Mouse (Mus musculus) lung, postnatal 4 days (tissue): ENCODE measurements around the gene Ryk.
A peak's percentile ranks its signal among the peaks of the same experiment; 100 is the strongest.

Experiments
- DNase-seq, 2 experiments: peaks; one replicate each; pipeline ENCODE4 v3.0.0; 2021

The Ryk gene

DNA sequence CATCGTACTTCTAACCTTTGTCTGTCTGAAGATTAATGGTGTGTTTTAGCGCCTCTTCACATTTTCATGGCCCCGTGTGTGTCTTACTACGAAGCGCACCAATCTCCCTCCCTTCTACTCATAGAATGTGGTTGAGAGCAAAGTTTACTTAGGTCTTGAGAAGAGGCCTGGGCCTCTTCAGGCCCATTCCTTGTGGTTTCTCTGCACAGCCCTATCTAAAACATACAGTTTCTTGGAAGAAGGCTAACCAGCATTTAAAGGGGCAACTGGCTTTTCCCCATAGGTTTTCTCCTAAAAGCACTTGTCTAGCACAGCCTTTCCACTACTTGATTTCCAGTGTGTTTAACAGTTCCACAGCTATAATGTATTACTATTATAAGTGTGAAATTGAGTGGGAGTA lies 24.7 kb downstream of the Ryk start:
- DNase-seq, result no peak

DNA sequence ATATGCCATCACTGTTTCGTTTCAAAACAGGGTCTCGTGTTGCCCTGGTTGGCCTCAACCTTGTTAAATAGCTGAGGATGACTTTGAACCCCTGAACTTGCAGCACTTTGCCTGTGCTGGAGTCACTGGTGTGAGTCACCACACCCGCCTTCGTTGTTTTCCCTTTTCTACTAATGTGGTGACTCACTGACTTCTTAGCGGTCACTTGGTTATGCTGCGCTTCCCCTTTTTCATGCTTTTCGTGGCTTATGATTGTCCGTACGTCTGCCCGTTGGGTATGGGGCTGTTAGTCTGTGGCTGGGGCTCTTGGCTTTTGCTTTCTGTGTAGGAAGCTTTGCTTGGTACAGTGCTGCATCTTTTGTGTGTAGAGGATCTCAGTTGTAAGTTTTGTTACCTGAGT lies 25.2 kb downstream of the Ryk start:
- no peak for DNase-seq

GRCm38 (mm10) chr9:102860802-102861469 lies 26.2 kb downstream of the Ryk start:
- DNase-seq, result no peak

DNA sequence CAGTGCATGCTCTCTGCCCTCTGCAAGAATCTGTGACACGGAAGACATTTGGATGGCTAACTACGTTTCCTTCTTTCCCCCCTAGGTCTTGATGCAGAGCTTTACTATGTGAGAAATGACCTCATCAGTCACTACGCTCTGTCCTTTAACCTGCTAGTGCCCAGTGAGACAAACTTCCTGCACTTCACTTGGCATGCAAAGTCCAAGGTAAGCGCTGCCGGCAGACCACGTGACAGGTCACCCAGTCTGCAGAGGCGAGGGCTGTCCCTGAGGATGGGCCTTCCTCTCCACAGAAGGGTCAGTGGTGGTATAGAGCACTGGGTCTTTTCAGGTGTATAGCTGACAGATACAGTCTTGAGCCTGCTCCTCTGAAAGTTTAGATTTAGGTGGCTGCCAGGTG lies 27.1 kb downstream of the Ryk start:
- no peak for DNase-seq

- DNase-seq, result no peak
Observed at GRCm38 (mm10) chr9:102862260-102862659, 27.5 kb downstream of the Ryk start.

GRCm38 (mm10) chr9:102863876-102864545 lies 29.3 kb downstream of the Ryk start:
- peak; percentile 84 to 95 for DNase-seq

- DNase-seq, result no peak
Observed at GRCm38 (mm10) chr9:102864931-102865330, 30.2 kb downstream of the Ryk start.

- no peak for DNase-seq
Observed at GRCm38 (mm10) chr9:102865946-102866737, 31.4 kb downstream of the Ryk start.

- peak; percentile 78 to 84 for DNase-seq
Observed at GRCm38 (mm10) chr9:102866893-102867292, 32.2 kb downstream of the Ryk start.

DNA sequence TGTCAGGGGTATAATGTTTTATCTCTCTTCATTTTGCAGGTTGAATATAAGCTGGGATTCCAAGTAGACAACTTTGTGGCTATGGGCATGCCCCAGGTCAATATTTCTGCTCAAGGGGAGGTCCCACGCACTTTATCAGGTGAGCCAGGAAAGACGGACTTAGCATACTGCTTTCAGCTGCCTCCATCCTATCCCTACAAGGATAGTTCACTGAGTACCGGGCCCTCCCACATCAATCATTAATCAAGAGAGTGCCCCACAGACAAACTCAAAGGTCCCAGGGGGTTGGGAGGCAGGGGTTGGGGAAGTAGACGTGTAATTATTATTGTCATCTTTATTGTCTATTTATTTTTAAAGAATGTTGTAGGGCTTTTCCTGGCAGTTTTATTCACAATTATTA lies 32.8 kb downstream of the Ryk start:
- DNase-seq, result no peak

- DNase-seq, result no peak
Observed at GRCm38 (mm10) chr9:102868451-102868850, 33.7 kb downstream of the Ryk start.

DNA sequence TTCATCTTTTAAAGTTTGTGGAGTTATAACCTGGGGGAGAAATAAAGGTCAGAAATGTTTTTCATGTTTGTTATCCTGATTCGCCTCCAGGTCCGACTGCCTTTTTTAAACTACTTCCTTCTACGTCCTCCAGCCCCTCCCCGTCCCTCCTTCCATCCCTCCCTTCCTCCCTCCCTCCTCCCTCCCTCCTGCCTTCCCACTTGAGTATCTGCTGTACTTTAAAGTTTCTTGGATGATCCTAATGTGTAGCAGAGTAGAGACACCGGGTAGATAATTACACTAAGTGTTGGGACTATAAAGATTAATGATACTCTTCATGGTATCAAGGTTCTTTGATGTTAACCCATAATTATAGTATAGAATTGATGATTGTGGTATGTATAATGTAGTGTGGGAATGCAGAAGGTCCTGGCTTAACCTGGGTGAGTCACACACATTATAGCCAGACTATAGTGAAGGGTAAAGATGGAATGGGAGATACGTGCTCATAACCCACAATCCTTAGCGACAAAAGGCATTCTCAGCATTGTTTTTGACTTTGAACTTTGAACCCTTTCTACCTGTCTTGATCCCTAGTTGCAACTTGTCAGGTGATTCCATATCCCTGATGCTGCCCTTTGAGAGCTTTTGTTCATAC lies 41.5 kb downstream of the Ryk start:
- no peak for DNase-seq

GRCm38 (mm10) chr9:102877916-102878315 lies 43.2 kb downstream of the Ryk start:
- no peak for DNase-seq

DNA sequence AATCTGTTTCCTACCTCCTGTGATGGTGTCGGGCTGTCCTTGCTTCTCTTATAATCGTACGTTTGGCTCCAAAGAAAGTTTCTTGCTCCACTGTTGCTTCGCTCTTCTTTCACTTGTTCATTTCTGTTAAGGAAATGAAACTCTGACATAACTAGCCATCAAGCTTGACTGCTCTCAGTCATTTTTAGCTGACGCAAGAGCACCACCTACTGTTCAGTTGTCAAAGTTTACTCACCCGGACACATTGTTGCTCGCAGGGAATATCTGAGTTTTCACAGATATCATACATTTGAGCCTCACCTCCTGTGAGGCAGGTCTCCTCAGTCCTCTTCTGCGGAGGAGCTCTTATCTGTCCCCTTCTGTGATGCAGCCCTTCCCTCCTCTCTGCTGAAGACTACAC lies 44.8 kb downstream of the Ryk start:
- DNase-seq, result peak in 1 of 2 experiments; percentile 80

DNA sequence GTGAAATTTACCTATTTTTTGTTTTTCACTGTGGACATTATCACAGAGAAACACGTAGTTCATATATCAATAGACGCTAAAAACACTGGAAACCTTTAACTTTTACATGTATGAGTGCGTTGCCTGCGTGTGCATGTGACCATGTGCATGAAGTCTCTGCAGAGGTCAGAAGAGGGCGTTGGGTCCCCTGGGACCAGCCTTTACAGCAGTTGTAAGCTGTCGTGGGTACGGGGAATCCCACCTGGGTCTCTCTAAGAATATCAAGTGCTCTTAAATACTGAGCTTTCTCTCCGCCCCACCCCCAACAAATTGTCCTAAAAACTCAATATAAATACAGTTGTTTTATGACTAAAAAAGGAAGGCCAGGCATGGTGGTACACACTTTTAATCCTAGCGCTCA lies 50.0 kb downstream of the Ryk start:
- no peak for DNase-seq

DNA sequence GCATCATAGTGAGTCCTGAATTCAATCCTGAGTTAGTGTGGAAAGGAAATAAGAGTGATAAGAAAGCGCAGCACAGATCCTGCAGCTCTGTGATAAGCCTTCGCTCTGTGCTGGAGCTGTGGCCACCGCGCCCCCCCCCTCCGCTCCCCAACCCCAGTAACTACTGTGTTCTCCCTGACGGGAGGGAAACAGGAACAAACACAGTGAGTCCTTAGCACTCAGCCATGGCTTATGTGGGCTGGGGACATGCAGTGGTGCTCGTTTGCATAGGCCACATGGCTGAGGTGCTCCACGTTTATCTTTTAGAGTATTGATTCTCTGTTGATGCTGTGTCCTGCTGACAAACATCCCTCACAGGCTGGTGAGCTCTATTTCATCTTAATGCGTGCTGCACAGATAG lies 55.4 kb downstream of the Ryk start:
- peak in 1 of 2 experiments; percentile 43 for DNase-seq

DNA sequence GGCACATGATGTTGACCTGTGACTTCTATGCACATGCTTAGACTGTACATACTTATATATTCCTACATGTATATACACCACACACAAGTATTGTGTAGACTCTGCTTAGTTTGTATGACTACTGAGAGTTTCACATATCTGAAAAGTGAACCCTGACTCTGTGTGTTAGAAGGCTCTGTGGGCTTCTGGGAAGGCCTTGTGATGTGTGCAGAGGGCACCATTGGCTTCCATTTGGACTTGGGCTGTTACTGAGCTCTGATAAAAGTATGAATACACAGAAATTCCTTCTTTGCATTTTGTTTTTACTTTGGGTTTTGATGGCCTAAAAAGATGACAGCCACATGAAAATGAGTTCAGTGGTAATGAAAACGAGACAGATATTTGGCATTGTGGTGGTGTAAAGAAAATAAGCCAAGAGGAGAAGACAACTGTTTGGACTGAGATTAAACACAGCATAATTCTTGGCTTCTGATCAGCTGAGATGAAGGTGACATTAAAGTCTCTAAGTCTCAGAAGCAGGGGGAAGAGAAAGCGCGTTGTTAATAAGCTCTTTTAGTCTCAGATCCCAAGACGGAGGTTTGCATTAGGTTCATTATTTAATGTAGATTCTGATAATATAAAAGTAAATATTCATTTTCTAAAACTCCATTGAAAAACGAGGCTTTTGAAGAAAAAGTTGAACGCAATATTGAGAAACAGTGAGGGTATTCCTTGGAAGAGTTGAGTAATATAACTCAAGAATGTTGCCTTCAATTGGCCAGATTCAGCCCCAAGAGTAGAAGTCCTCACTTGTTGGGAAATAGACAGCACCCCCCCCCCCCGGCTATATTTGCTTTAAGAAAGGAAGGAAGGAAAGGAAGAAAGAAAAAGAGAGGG lies 58.0 kb downstream of the Ryk start:
- no peak for DNase-seq

DNA sequence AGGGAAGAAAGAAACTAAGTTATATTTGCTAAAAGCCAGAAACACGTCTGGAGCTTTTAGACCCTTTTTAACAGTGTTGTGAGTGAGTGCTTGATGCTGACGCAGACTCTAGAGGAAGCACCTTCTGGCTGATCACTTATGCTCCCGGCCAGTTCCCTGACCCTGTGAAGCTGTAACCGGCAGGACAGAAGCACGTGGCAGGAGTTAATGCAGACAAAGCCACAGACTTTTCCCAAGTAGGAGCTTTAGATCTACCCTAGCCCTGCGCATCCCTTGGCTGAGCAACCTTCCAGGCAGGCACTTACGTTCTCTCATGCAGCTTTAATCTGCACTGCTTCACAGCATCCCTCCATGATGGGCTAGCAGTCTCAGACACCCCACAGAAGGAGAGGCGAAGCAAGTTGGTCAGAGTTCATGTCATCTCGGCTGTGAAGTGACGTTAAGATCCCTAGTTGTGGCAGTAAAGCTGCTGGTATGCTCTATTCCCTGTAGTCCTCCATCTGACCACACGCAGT lies 58.7 kb downstream of the Ryk start:
- DNase-seq, result no peak

GRCm38 (mm10) chr9:102899916-102900315 lies 65.2 kb downstream of the Ryk start:
- no peak for DNase-seq

GRCm38 (mm10) chr9:102902308-102902707 lies 67.6 kb downstream of the Ryk start:
- no peak for DNase-seq

DNA sequence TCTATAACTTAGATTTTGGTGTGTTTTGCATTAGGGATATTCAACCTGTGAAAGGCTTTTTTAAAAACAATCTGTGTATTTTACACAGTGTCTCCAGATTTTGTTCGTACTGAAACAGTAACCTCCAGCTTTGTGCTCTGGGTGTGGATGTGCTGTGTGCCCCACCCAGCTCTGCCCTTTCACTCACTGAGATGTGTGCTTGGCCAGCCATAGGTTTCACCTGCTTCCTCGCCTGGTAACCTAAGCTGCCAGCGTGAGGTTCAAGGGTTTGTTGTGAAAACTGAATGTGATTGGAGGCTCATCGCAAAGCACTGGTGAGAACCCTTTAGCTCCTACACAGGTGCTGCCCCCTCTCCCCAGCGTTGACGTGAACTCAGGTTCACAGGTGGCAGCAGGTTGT lies 70.2 kb downstream of the Ryk start:
- DNase-seq, result no peak

DNA sequence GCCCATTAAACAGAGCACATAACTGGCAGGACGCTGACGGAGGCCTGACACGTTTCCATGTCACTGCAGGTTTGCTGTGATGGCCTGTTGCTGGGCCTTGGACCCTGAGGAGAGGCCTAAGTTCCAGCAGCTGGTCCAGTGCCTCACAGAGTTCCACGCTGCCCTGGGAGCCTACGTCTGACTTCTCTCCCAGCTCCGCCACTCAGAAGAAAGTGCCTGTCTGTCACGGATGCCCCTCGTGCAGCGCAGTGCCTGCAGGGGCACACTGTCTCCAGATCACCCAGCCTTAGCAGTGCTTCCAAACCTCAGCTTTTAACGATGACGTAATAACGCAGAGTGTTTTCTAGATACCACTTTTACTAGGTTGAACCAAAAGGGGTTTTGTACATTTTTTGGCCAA lies 72.1 kb downstream of the Ryk start:
- no peak for DNase-seq
